Mouse (Mus musculus): Measurements from ENCODE around the gene Fam171a1.

- TF ChIP-seq MYOG (IDR thresholded peaks at IDR 0.05; ENCODE audit: control insufficient read depth, extremely low read depth, insufficient read length) (no peak), CTCF (IDR thresholded peaks at IDR 0.05; ENCODE audit: control insufficient read depth, insufficient read depth, insufficient read length) (no peak), USF1 (IDR thresholded peaks at IDR 0.05; ENCODE audit: low read depth) (no peak)
Observed at GRCm38 (mm10) chr2:3266466-3266865, 152.4 kb downstream of the Fam171a1 start.

All from C2C12 (cell line).